Mouse (Mus musculus) layer of hippocampus, postnatal 14 days (tissue): ENCODE measurements at regions not wholly inside any gene's neighbourhood (a gene's known extent, or its start where the extent isn't known, plus 50 kb on each side); places are given as distances from the start of the nearest gene placed in this dataset.

Source experiments
- DNase-seq, 2 experiments: peaks; one replicate each; pipeline ENCODE4 v3.0.0; 2021 to 2022; ENCODE audit warnings: low spot score in 2 of 2, mixed read lengths in 1 of 2

DNA sequence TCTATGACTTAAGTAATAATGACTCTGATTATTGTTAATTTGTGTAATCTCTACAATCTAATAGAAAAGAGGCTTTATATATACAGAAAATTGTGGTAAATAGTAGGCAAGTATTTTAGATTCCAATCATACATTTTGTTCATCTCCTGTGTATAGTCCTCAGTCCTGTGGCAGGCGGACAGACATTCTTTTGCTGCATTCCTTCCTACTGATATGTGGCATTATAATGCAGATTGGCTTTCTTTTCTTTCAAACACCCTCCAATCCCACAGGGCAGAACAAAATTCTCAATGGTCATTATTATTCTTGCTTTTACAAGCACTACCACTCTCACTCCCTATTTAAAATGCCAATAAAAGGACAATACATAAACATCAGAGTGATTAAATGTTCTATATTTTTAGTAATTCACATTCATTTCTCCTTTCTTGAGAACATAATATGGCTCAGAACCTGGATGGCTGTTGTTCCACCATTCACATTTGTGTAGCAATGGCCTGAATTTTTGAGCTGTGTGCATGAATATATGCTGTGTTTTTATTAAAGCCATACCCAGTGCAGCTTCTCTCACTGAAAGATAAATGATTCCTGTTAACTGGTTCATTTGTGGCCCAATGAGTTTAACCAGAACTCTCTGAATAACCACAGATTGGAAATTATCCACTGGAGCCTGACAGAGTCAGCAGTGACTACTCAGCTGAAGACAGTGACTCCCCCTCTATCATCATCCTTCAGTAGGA lies 194.6 kb downstream of the Gm43517 start:
- DNase-seq: no peak

GRCm38 (mm10) chr12:49583849-49584248 lies 198.9 kb downstream of the Gm43517 start:
- no peak for DNase-seq

- DNase-seq: peak in 1 of 2 experiments; percentile 49
Measured at GRCm38 (mm10) chr12:49622264-49622663, 237.3 kb downstream of the Gm43517 start.

GRCm38 (mm10) chr12:49627222-49627621 lies 242.2 kb downstream of the Gm43517 start:
- no peak for DNase-seq

- DNase-seq: no peak
Measured at GRCm38 (mm10) chr12:49628014-49628413, 243.0 kb downstream of the Gm43517 start.

- DNase-seq: peak in 1 of 2 experiments; percentile 10
Measured at GRCm38 (mm10) chr12:49649104-49650063, 264.4 kb downstream of the Gm43517 start.
